Mouse (Mus musculus): ENCODE data around the gene 2410004P03Rik.
"Not testable (repeated sequence)": the region's sequence is repeated elsewhere in the genome, so short reads cannot be mapped to it uniquely, and the experiment has no call there.

- not testable (repeated sequence) for TF ChIP-seq CTCF (IDR thresholded peaks at IDR 0.05; ENCODE audit: low read depth, low read length); POLR2A (IDR thresholded peaks at IDR 0.05; ENCODE audit: borderline replicate concordance, low read depth, low read length)
These were observed 9.6 kb upstream of the 2410004P03Rik start for GRCm38 (mm10) chr12:17021125-17021524.
